Mouse (Mus musculus) lung, adult 2 months (tissue): Measurements from ENCODE around the gene Kdm4b.

Experiments
- CTCF ChIP-seq: fragments of 200-500 bp; IDR thresholded peaks from 2 replicates; pipeline ENCODE4 v1.5.1; 2011; ENCODE audit warnings: mild to moderate bottlenecking, low read length, control low read depth; ENCODE audit not compliant: insufficient read depth
- POLR2A ChIP-seq: fragments of 200-500 bp; IDR thresholded peaks from 2 replicates; pipeline ENCODE4 v1.6.1; 2011; ENCODE audit warnings: low read depth, mild to moderate bottlenecking, control low read depth, low read length, borderline replicate concordance; ENCODE audit errors: extremely low read depth

DNA sequence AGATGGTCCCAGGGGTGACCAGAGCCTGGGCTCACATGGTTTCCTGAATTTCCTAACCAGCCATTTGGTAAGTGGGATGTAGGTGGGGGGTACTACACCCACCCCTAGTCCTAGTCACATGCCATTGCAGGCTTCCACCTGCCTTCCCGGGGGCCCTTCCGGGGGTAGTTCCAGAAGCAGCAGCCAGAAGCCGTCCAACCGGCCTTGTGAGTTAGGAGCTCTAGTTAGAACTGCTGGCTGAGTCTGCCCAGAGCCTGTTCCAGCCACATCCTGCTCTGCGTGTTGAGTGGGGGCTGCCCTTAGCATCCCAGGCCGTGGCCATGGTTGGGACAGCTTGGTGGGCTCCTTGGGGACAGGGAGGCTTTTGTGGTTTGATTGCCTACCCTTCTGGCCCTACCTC is 17.8 kb upstream of the Kdm4b start:
- TF ChIP-seq POLR2A: no peak
- no peak for TF ChIP-seq CTCF
